ENCODE assay signal across 16 mouse cellular contexts in the genomic region with DNA sequence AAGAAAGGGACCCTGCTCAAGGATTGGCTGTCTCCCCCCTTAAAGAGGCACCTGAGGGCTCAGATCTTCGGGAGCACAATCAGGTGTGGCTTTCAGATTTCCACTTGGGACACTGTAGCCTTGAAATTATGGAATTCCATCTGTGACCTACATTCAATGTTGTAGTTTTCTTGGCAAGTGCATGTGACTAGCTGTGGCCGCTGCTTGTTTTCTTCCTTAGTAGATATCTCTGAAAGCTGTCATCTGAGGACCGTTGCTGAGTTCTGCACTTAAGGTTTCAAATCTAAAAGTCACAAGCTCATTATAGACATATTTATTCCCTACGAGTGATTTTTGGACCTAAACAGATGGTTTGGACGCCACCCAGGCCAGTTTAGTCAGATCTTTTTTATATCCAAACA.
A peak's percentile ranks its signal among the peaks of the same experiment; 100 is the strongest.
DNase-seq lines count a peak whose midpoint lies in the region; ATAC-seq lines count a peak whose summit lies in the region.
"Had no signal": no experiment of that assay in that cellular context is flagged by ENCODE, and none has a peak within 500 bp of the region (broad histone marks: within the 10 kb centered on the region; RNA-seq: fewer than 3 reads in every experiment).

No protein-coding gene starts in this region.

- no peak for ATAC-seq in activated CD4-positive, CD25-positive, alpha-beta regulatory T cell, adult 4 months
- ATAC-seq: inflammation-experienced regulatory T-cells, adult 6 months; liver, postnatal 0 days; midbrain, embryonic 15.5 days had no signal

- peak; percentile 9 for DNase-seq in kidney, postnatal 10 days
- DNase-seq in kidney, postnatal 25 days, result no peak
- DNase-seq in right cerebral cortex, postnatal 10 days (ENCODE audit: low spot score in 2 of 2), result peak; percentile 47 to 51
- DNase-seq in right cerebral cortex, postnatal 14 days, result no peak
- DNase-seq in cerebellum, adult 9-11 months, result peak; percentile 63
- peak; percentile 40 for DNase-seq in right cerebral cortex, postnatal 4 days
- DNase-seq in left cerebral cortex, adult 11 months (ENCODE audit: low spot score), result no peak
- DNase-seq: adrenal gland, adult 2 months; gastrocnemius, postnatal 36 days; kidney, adult 2 months; kidney, postnatal 36 days; liver, postnatal 0 days; thymus, postnatal 25 days had no signal

Comparison
In these comparisons a context has a peak if more than half of its experiments do, and no peak if none do; other contexts are left out.
1. DNase-seq: peak in kidney, postnatal 10 days (single experiment), right cerebral cortex, postnatal 10 days (2 of 2), cerebellum, adult 9-11 months (single experiment) and right cerebral cortex, postnatal 4 days (single experiment); none in kidney, postnatal 25 days (0 of 2), right cerebral cortex, postnatal 14 days (single experiment) and left cerebral cortex, adult 11 months (single experiment).